Mouse (Mus musculus) urinary bladder, adult 18-20 months (tissue): ENCODE data around the gene Slc35f2.

ENCODE experiments used
- DNase-seq, 2 experiments: peaks; one replicate each; pipeline ENCODE4 v3.0.0; 2022; ENCODE audit warnings: low spot score in 2 of 2, mixed read lengths in 2 of 2

Slc35f2 gene

DNA sequence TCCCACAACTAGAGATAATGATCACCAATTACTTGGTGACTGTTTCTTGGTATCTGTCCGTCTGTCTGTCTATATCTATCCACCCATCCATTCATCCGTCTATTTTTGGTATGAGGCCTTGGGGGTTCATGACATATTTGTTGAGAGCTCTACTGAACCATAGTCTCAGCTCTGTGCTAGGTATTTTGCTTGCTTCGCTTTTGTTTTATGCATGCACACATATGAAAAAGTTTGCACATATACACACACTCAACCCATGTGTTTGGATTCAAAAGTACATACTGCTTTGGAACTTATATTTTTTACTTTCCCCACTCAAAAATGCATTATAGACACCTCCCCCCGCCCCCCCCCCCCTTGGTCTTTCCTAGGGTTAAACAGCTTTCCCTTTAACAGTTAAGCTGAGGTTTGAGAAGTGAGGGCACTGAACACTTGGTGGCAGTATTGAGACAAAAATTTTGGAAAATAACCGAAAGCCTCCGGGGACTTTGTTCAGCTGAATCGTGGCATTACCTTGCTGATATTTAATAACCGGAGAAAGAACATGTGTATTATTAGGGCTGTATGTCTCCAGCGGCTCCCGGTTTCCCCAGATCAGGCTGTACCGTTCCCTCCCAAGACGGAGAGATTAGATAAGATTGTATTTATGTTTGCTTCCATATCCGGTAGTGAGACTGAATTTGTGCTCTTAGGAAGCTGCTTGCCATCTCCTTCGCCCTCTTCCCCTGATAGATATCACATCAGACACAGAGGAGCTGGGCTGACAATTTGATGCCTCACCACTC is 57.9 kb downstream of the Slc35f2 start:
- peak in 1 of 2 experiments; percentile 11 for DNase-seq

- no peak for DNase-seq
Measured at GRCm38 (mm10) chr9:53829866-53830209, 58.5 kb downstream of the Slc35f2 start.

DNA sequence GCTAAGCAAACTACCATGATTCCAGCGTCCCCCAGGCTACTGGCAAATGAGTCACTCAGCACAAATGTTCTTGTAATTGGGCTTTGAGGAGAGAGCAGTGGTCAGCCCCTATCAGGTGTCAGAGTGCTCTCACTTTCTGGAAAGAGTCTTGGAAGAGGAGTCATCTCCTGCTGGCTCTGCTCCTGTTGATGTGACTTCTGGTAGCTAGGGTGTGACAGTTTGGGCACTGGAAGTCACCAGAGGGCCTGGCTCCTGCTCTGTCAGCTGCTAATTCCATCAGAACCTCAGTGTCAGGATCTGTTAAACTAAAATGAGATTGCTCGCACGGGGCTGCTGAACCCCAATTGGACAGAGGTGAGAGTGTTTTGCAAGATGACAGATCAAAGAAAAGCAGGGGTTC is 63.7 kb downstream of the Slc35f2 start:
- DNase-seq = no peak

GRCm38 (mm10) chr9:53835976-53836375 is 64.6 kb downstream of the Slc35f2 start:
- no peak for DNase-seq

DNA sequence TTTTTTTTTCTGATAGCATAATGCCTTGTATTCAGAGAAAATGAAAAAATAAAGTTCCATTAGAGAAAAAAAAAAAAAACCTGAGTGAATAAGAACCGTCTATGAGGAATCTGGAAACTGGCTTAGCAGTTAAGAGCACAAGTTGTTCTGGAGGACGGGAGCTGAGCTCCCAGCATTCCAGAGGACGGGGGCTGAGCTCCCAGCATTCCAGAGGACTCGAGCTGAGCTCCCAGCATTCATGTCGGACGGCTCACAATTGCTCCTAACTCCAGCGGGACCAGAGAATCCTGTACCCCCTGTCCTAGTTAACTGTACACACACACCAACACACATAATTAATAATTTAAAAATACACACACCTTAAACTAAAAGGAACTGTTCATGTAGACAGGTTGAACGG is 67.5 kb downstream of the Slc35f2 start:
- no peak for DNase-seq

DNA sequence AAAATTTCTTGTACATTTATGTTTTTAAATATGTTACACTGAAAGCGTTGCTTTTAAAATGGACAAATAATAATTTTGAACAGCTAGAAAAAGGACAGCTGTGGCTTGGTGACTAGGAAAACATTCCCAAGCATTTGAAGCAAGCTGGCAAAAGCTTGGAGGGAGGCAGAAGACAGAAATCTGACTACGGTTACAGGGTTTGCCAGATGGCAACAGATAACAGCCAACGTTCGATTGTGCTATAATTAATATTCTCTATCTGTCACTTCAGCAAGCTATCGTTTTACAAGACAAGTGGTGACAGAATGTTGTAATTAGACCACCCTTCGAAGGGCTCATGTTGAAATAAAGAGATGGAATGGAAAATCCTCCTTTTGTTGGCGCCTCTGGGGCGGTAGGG is 77.2 kb downstream of the Slc35f2 start:
- no peak for DNase-seq

GRCm38 (mm10) chr9:53849864-53850263 is 78.5 kb downstream of the Slc35f2 start, which contains the start of gene Sln:
Gene Sln, plus strand, starts transcription at chr9:53850164.
- DNase-seq = no peak

DNA sequence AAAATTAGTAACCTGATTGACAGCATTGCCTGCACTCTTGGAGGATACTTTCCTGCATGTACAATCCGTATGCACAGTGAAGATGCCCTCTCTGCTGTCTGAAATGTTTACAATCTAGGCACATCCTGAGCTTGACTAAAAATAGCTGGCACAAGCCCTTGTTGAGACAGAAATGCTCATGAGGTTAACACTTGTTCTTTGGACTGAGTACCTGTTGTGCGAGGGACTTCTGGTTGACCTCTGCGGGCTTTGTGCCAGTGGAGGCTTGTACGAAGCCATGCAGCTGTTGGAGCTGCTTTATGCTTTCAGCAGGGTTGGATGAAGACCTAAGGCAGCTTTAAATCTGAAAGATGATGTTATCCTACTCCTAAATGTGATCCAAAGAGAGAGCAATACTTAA is 80.8 kb downstream of the Slc35f2 start:
- no peak for DNase-seq

DNA sequence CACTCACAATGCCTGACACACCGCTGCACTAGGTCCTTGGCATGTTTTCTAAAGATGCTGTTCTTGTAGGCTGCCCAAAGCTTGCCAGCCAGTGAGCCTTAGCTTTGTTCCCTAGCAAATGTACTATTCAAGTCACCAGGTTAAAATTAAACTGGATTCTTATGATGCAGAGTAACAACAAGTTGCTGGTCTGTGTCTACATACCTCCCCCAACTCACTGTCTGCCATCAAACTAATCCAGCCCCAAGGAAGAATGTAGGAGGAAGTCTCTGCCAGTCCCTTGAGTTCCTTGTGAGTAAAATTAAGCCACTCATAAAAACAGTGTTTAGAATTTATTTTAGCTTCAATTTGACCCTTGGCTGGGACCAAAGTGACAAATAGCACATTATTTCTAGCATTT is 82.3 kb downstream of the Slc35f2 start:
- no peak for DNase-seq

DNA sequence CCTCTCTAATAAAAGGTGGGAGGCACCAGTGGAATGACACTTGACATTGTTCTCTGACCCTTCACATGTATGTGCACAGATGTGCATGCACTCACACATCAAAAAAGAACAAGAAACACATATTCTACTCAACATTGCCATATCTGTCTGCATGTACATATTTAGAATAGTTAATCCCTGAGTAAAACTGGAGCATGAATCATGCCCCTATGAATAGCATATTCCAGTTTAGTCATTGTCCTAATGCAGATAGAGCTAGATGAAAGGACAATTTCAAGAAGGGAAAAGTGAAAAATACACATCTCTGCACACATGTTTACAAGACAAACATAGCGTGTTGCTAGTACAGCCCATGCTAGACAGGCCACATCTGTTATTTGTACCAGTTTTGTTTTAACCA is 83.2 kb downstream of the Slc35f2 start:
- no peak for DNase-seq

DNA sequence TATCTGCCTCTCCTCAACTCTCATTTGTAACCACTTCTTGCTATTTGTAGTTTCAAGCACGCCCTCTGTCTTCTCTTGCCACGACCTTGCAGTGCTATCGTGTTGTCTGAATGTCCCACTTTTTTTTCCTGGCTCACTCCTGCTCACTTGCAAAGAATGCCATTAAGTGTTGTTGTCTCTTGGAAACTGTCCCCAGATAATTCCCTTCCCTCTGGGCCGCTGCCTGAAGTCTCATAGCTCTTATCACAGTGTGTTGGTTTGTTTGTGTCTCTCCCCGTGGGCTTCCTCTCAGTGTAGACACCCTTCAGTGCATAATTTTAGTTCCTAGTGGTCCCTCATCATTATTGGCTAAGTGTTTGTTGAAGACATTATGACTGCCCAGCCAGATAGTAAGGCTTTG is 86.5 kb downstream of the Slc35f2 start:
- no peak for DNase-seq
